Mouse (Mus musculus): ENCODE data around the gene Cd59a. TPM values are rescaled to one million over a fixed set of nuclear protein-coding genes. Genes with fewer than 3 reads are reported as not detected.
"Not testable (repeated sequence)": the region's sequence is repeated elsewhere in the genome, so short reads cannot be mapped to it uniquely, and the experiment has no call there.

Gene Cd59a
- polyA plus RNA-seq, 1 experiment from 2014 or later: 59.6 TPM

GRCm38 (mm10) chr2:104098529-104099230 lies 3.1 kb downstream of the Cd59a start:
- Histone ChIP-seq H3K4me2 (replicated peaks; ENCODE audit: low read depth) (no peak overlapping the region), H3K4me3 (ENCODE audit: low read depth, low read length) (no peak overlapping the region), H3K9me3 (ENCODE audit: control insufficient read depth, low read length) (no peaks in the 10 kb centered on the region), H3K27me3 (ENCODE audit: control insufficient read depth, insufficient read depth, low read length) (no peaks in the 10 kb centered on the region), H3K9ac (ENCODE audit: low read length) (no peak overlapping the region), H3K4me1 (replicated peaks; ENCODE audit: control insufficient read depth, insufficient read depth) (0 out of 2 replicates have a peak, but pooled peaks cover 6% of the 10 kb centered on the region), H3K27ac (replicated peaks) (no peak overlapping the region), H3K36me3 (ENCODE audit: control insufficient read depth, insufficient read depth, low read length) (no peaks in the 10 kb centered on the region)
- TF ChIP-seq CTCF (IDR thresholded peaks at IDR 0.05; ENCODE audit: low read depth): no peak
- TF ChIP-seq EP300 (optimal IDR thresholded peaks at IDR 0.05): no peak
- WGBS: 40% methylated on average over 3 of the region's 3 CpGs
- ATAC-seq (ENCODE audit: low FRiP score, low TSS enrichment) (peak; percentile 36; the same call in 1 of the 2 replicates), DNase-seq (ENCODE audit: low spot score) (no peak)

DNA sequence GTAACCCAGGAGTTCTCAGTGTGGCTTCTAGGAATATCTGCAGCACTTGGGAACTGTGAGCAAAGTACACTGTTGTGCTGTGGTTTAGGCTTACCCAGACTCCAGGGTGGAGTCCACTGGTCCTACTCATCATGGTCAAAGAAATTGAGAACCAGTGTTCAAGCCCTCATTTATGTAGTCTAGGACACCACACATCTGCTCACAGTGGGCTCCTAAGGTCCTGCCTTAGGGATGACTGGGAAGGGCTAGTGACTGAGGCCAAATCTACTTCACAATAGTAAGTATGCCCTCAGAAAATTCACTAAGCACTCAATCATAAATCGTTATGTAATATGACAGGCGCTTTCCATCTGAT lies 3.6 kb downstream of the Cd59a start:
- H3K4me3 ChIP-seq (ENCODE audit: low read depth, low read length): no peak overlapping the region
- ATAC-seq (ENCODE audit: low FRiP score, low TSS enrichment): no peak
- 0 out of 2 replicates have a peak, but pooled peaks cover 6% of the 10 kb centered on the region for H3K4me1 ChIP-seq (replicated peaks; ENCODE audit: control insufficient read depth, insufficient read depth)
- WGBS: 96% methylated on average over 2 of the region's 2 CpGs
- H3K9me3 ChIP-seq (ENCODE audit: control insufficient read depth, low read length): no peaks in the 10 kb centered on the region
- DNase-seq (ENCODE audit: low spot score): no peak
- H3K9ac ChIP-seq (ENCODE audit: low read length): no peak overlapping the region
- no peaks in the 10 kb centered on the region for H3K27me3 ChIP-seq (ENCODE audit: control insufficient read depth, insufficient read depth, low read length)
- no peak overlapping the region for H3K27ac ChIP-seq (replicated peaks)
- H3K36me3 ChIP-seq (ENCODE audit: control insufficient read depth, insufficient read depth, low read length): no peaks in the 10 kb centered on the region
- H3K4me2 ChIP-seq (replicated peaks; ENCODE audit: low read depth): no peak overlapping the region
- no peak for TF ChIP-seq EP300 (optimal IDR thresholded peaks at IDR 0.05)
- no peak for TF ChIP-seq CTCF (IDR thresholded peaks at IDR 0.05; ENCODE audit: low read depth)

GRCm38 (mm10) chr2:104099946-104100345 lies 4.3 kb downstream of the Cd59a start:
- no peak overlapping the region for H3K27ac ChIP-seq (replicated peaks)
- WGBS: 59% methylated on average over 1 of the region's 1 CpGs

GRCm38 (mm10) chr2:104104800-104105199 lies 9.2 kb downstream of the Cd59a start:
- ATAC-seq (ENCODE audit: low FRiP score, low TSS enrichment) (no peak), DNase-seq (ENCODE audit: low spot score) (no peak)
- no peak overlapping the region for H3K4me3 ChIP-seq (ENCODE audit: low read depth, low read length)
- no peaks in the 10 kb centered on the region for H3K36me3 ChIP-seq (ENCODE audit: control insufficient read depth, insufficient read depth, low read length)
- no peaks in the 10 kb centered on the region for H3K9me3 ChIP-seq (ENCODE audit: control insufficient read depth, low read length)
- WGBS: 88% methylated on average over 6 of the region's 6 CpGs
- no peaks in the 10 kb centered on the region for H3K4me1 ChIP-seq (replicated peaks; ENCODE audit: control insufficient read depth, insufficient read depth)
- no peak overlapping the region for H3K9ac ChIP-seq (ENCODE audit: low read length)
- no peak for TF ChIP-seq CTCF (IDR thresholded peaks at IDR 0.05; ENCODE audit: low read depth)
- TF ChIP-seq EP300 (optimal IDR thresholded peaks at IDR 0.05): no peak
- no peaks in the 10 kb centered on the region for H3K27me3 ChIP-seq (ENCODE audit: control insufficient read depth, insufficient read depth, low read length)
- H3K4me2 ChIP-seq (replicated peaks; ENCODE audit: low read depth): no peak overlapping the region
- no peak overlapping the region for H3K27ac ChIP-seq (replicated peaks)

More at GRCm38 (mm10) chr2:104099946-104100345, 4.3 kb downstream of the Cd59a start:
- no peak for DNase-seq (ENCODE audit: low spot score)
- Histone ChIP-seq H3K9me3 (ENCODE audit: control insufficient read depth, low read length) (no peaks in the 10 kb centered on the region), H3K4me2 (replicated peaks; ENCODE audit: low read depth) (no peak overlapping the region), H3K4me1 (replicated peaks; ENCODE audit: control insufficient read depth, insufficient read depth) (0 out of 2 replicates have a peak, but pooled peaks cover 6% of the 10 kb centered on the region), H3K27me3 (ENCODE audit: control insufficient read depth, insufficient read depth, low read length) (no peaks in the 10 kb centered on the region), H3K9ac (ENCODE audit: low read length) (no peak overlapping the region), H3K36me3 (ENCODE audit: control insufficient read depth, insufficient read depth, low read length) (no peaks in the 10 kb centered on the region), H3K4me3 (ENCODE audit: low read depth, low read length) (no peak overlapping the region)
- no peak for ATAC-seq (ENCODE audit: low FRiP score, low TSS enrichment)
- TF ChIP-seq CTCF (IDR thresholded peaks at IDR 0.05; ENCODE audit: low read depth) (no peak), EP300 (optimal IDR thresholded peaks at IDR 0.05) (no peak)

DNA sequence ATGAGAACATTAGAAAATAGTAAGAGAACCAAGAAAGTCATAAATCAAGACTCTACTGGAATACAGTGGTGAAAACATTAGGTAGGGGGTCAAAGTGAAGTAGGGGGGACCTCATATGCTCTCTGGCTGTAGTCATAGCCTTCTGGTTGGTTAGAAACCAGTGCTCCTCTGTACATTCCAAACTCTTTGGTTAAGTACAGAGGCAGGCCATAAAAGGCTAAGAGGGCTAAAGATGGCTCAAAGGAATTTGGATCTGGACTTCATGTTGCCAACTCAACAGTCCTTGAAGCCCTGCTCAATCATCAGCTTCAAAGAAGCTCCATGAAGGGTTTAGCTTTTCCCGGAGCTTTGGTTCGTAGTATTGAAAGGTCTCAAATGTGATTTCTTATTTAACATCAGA lies 13.4 kb downstream of the Cd59a start:
- H3K4me3 ChIP-seq (ENCODE audit: low read depth, low read length); ATAC-seq (ENCODE audit: low FRiP score, low TSS enrichment); H3K27ac ChIP-seq (replicated peaks); DNase-seq (ENCODE audit: low spot score); H3K9ac ChIP-seq (ENCODE audit: low read length); H3K27me3 ChIP-seq (ENCODE audit: control insufficient read depth, insufficient read depth, low read length); H3K4me1 ChIP-seq (replicated peaks; ENCODE audit: control insufficient read depth, insufficient read depth); H3K9me3 ChIP-seq (ENCODE audit: control insufficient read depth, low read length); H3K36me3 ChIP-seq (ENCODE audit: control insufficient read depth, insufficient read depth, low read length); H3K4me2 ChIP-seq (replicated peaks; ENCODE audit: low read depth): not testable (repeated sequence)
- 79% methylated on average over 2 of the region's 2 CpGs for WGBS

DNA sequence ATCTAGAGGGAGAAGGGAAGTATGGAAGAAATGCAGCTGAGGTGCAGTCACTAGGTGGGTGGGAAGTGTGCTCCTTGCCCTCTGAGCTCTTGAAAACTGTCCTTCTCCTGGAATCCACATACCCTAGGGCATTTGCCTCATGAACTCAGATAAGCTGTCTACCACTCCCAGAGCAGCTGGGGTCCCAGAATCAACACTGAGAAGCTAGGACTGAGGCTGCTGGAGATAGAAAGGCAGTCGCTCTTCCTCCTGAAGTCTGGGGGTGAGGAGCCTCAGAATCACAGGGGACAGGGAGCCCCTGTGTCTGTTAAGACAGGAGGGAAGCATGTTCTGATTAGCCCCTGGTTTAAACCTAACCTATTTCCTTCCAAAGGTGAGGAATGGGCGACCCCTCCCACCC lies 13.9 kb downstream of the Cd59a start:
- DNase-seq (ENCODE audit: low spot score) (no peak), ATAC-seq (ENCODE audit: low FRiP score, low TSS enrichment) (no peak)
- 65% methylated on average over 2 of the region's 2 CpGs for WGBS
- Histone ChIP-seq H3K27me3 (ENCODE audit: control insufficient read depth, insufficient read depth, low read length) (no peaks in the 10 kb centered on the region), H3K4me3 (ENCODE audit: low read depth, low read length) (no peak overlapping the region), H3K9me3 (ENCODE audit: control insufficient read depth, low read length) (no peaks in the 10 kb centered on the region), H3K4me2 (replicated peaks; ENCODE audit: low read depth) (no peak overlapping the region), H3K4me1 (replicated peaks; ENCODE audit: control insufficient read depth, insufficient read depth) (no peaks in the 10 kb centered on the region), H3K9ac (ENCODE audit: low read length) (no peak overlapping the region), H3K27ac (replicated peaks) (no peak overlapping the region; the same call in 1 of the 2 replicates), H3K36me3 (ENCODE audit: control insufficient read depth, insufficient read depth, low read length) (no peaks in the 10 kb centered on the region)
- no peak for TF ChIP-seq EP300 (optimal IDR thresholded peaks at IDR 0.05)
- TF ChIP-seq CTCF (IDR thresholded peaks at IDR 0.05; ENCODE audit: low read depth): no peak

All from stomach, postnatal 0 days (tissue).